Comparison of ENCODE assay signal across 19 mouse cellular contexts in genomic region chr3:131998838-131999613, GRCm38 (mm10).
DNase-seq lines count a peak whose midpoint lies in the region; ATAC-seq and TF ChIP-seq lines count a peak whose summit lies in the region.
"Had no signal": no experiment of that assay in that cellular context is flagged by ENCODE, and none has a peak within 500 bp of the region (broad histone marks: within the 10 kb centered on the region; RNA-seq: fewer than 3 reads in every experiment).

No protein-coding gene starts in this region.

- no peaks in the 10 kb centered on the region for H3K27me3 ChIP-seq in hindbrain, embryonic 12.5 days
- no peaks in the 10 kb centered on the region for H3K27me3 ChIP-seq in hindbrain, embryonic 11.5 days (ENCODE audit: control insufficient read depth, insufficient read depth, low read length)
- no peaks in the 10 kb centered on the region for H3K27me3 ChIP-seq in Patski
- no peaks in the 10 kb centered on the region for H3K27me3 ChIP-seq in limb, embryonic 13.5 days
- H3K27me3 ChIP-seq: embryonic facial prominence, embryonic 13.5 days; heart, embryonic 12.5 days; intestine, embryonic 15.5 days had no signal

- POLR2A ChIA-PET in Patski (lab: Charles Lee): interaction anchor here (0.6 kb wide), 1 partner anchor 606 kb away, joined by 3 read pairs; no protein-coding TSS in a partner anchor

- TF ChIP-seq CTCF in Patski (IDR thresholded peaks at IDR 0.05): no peak

- ATAC-seq in hindbrain, embryonic 12.5 days (ENCODE audit: low FRiP score): no peak
- ATAC-seq in hindbrain, embryonic 11.5 days (ENCODE audit: low FRiP score): no peak
- peak; percentile 73 for ATAC-seq in Patski
- ATAC-seq in limb, embryonic 13.5 days (ENCODE audit: low FRiP score, low read depth): peak; percentile 81
- ATAC-seq: forebrain, postnatal 0 days; intestine, embryonic 15.5 days; liver, postnatal 0 days; midbrain, embryonic 16.5 days had no signal

- in situ Hi-C loops in Patski (cut with MboI; ENCODE audit: low pct_unique_long_range_greater_than_20kb): no loop called here

- H3K4me3 ChIP-seq in hindbrain, embryonic 12.5 days: no peak overlapping the region
- no peak overlapping the region for H3K4me3 ChIP-seq in hindbrain, embryonic 11.5 days (ENCODE audit: low read depth, low read length)
- H3K4me3 ChIP-seq in limb, embryonic 13.5 days: no peak overlapping the region
- H3K4me3 ChIP-seq: embryonic facial prominence, embryonic 13.5 days; heart, embryonic 12.5 days; intestine, embryonic 15.5 days had no signal

- peaks cover 6% of the 10 kb centered on the region; the same call in 1 of the 2 replicates for H3K4me1 ChIP-seq in hindbrain, embryonic 12.5 days
- no peaks in the 10 kb centered on the region for H3K4me1 ChIP-seq in hindbrain, embryonic 11.5 days (replicated peaks; ENCODE audit: control insufficient read depth, insufficient read depth, low read length)
- peaks cover 21% of the 10 kb centered on the region for H3K4me1 ChIP-seq in limb, embryonic 13.5 days
- H3K4me1 ChIP-seq: heart, embryonic 12.5 days; intestine, embryonic 15.5 days had no signal

- 48% methylated on average over 6 of the region's 6 CpGs for WGBS in hindbrain, embryonic 12.5 days
- WGBS in hindbrain, embryonic 11.5 days: 60% methylated on average over 6 of the region's 6 CpGs
- WGBS in limb, embryonic 13.5 days: 33% methylated on average over 6 of the region's 6 CpGs

- DNase-seq in hindbrain, embryonic 11.5 days (ENCODE audit: low spot score): no peak
- DNase-seq in 3T3-L1 (ENCODE audit: low read depth, low spot score) (peak; percentile 73), Patski (ENCODE audit: low read depth, low spot score) (peak; percentile 58)
- DNase-seq in left cerebral cortex, adult 8-10 months (ENCODE audit: low spot score in 2 of 2): no peak
- DNase-seq in adrenal gland, adult (ENCODE audit: inconsistent age in 2 of 2, low spot score in 1 of 2): no peak
- no peak for DNase-seq in thymus, postnatal 25 days
- DNase-seq: adrenal gland, adult 8-10 months; cerebellum, adult 2 months; forebrain, postnatal 0 days; liver, postnatal 0 days; lung, postnatal 36 days; right cerebral cortex, postnatal 4 days; thymus, postnatal 14 days had no signal

- peak overlapping the region; percentile 12; the same call in 1 of the 2 replicates for H3K27ac ChIP-seq in hindbrain, embryonic 12.5 days
- no peak overlapping the region for H3K27ac ChIP-seq in hindbrain, embryonic 11.5 days (ENCODE audit: low read depth, low read length)
- H3K27ac ChIP-seq in limb, embryonic 13.5 days: peak overlapping the region; percentile 80
- H3K27ac ChIP-seq: embryonic facial prominence, embryonic 13.5 days; intestine, embryonic 15.5 days had no signal

- 0 out of 2 replicates have a peak overlapping the region, but pooled peaks have one; percentile 13 for H3K4me2 ChIP-seq in hindbrain, embryonic 12.5 days (replicated peaks)
- no peak overlapping the region for H3K4me2 ChIP-seq in hindbrain, embryonic 11.5 days (replicated peaks; ENCODE audit: low read depth, low read length)
- H3K4me2 ChIP-seq in limb, embryonic 13.5 days (replicated peaks): peak overlapping the region; percentile 38
- H3K4me2 ChIP-seq: embryonic facial prominence, embryonic 13.5 days; heart, embryonic 12.5 days; intestine, embryonic 15.5 days had no signal

- no peaks in the 10 kb centered on the region for H3K9me3 ChIP-seq in hindbrain, embryonic 12.5 days (replicated peaks)
- no peaks in the 10 kb centered on the region for H3K9me3 ChIP-seq in hindbrain, embryonic 11.5 days (ENCODE audit: control insufficient read depth, low read length)
- H3K9me3 ChIP-seq in limb, embryonic 13.5 days: no peaks in the 10 kb centered on the region
- H3K9me3 ChIP-seq: embryonic facial prominence, embryonic 13.5 days; heart, embryonic 12.5 days; intestine, embryonic 15.5 days had no signal

- no peaks in the 10 kb centered on the region for H3K36me3 ChIP-seq in hindbrain, embryonic 12.5 days
- no peaks in the 10 kb centered on the region for H3K36me3 ChIP-seq in hindbrain, embryonic 11.5 days (ENCODE audit: control insufficient read depth, insufficient read depth, low read length)
- H3K36me3 ChIP-seq in limb, embryonic 13.5 days: no peaks in the 10 kb centered on the region
- H3K36me3 ChIP-seq: embryonic facial prominence, embryonic 13.5 days; heart, embryonic 12.5 days; intestine, embryonic 15.5 days had no signal

- CTCF ChIA-PET in Patski (lab: Charles Lee): interaction anchor here (1.8 to 3.3 kb wide), 2 partner anchors 9 to 12 kb away, joined by 8 read pairs; no protein-coding TSS in a partner anchor

- no peak overlapping the region for H3K9ac ChIP-seq in hindbrain, embryonic 12.5 days
- no peak overlapping the region for H3K9ac ChIP-seq in hindbrain, embryonic 11.5 days (ENCODE audit: low read depth, low read length)
- H3K9ac ChIP-seq in limb, embryonic 13.5 days: no peak overlapping the region
- H3K9ac ChIP-seq: embryonic facial prominence, embryonic 13.5 days; forebrain, postnatal 0 days; heart, embryonic 12.5 days; intestine, embryonic 15.5 days; liver, postnatal 0 days had no signal

Comparison
In these comparisons a context has a peak if more than half of its experiments do, and no peak if none do; other contexts are left out.
1. ATAC-seq: peak in Patski (single experiment) and limb, embryonic 13.5 days (single experiment); none in hindbrain, embryonic 12.5 days (single experiment) and hindbrain, embryonic 11.5 days (single experiment).
2. DNase-seq: peak in 3T3-L1 (single experiment) and Patski (single experiment); none in hindbrain, embryonic 11.5 days (single experiment), left cerebral cortex, adult 8-10 months (0 of 2), adrenal gland, adult (0 of 2) and thymus, postnatal 25 days (single experiment).